Mouse (Mus musculus) right cerebral cortex, postnatal 14 days (tissue): Measurements from ENCODE around the gene Hist1h4a.
A peak's percentile ranks its signal among the peaks of the same experiment; 100 is the strongest.
"Not testable (repeated sequence)": the region's sequence is repeated elsewhere in the genome, so short reads cannot be mapped to it uniquely, and the experiment has no call there.

ENCODE experiments used
- DNase-seq: peaks from one replicate; pipeline ENCODE4 v3.0.0; 2022

The Hist1h4a gene

GRCm38 (mm10) chr13:23757921-23758320, 3.1 kb downstream of the Hist1h4a start:
- DNase-seq = no peak

GRCm38 (mm10) chr13:23757211-23757773, 3.7 kb downstream of the Hist1h4a start:
- DNase-seq = no peak

- peak; percentile 72 for DNase-seq
Observed at GRCm38 (mm10) chr13:23756790-23757189, 4.2 kb downstream of the Hist1h4a start, which contains the start of gene Hist1h4b. Hist1h4b (plus strand) TSS chr13:23757013.

GRCm38 (mm10) chr13:23755000-23755399, 6.0 kb downstream of the Hist1h4a start:
- DNase-seq = no peak

GRCm38 (mm10) chr13:23753314-23754078, 7.5 kb downstream of the Hist1h4a start:
- no peak for DNase-seq

GRCm38 (mm10) chr13:23752742-23753172, 8.3 kb downstream of the Hist1h4a start:
- no peak for DNase-seq

- DNase-seq = peak; percentile 96
Observed at GRCm38 (mm10) chr13:23752067-23752741, 8.8 kb downstream of the Hist1h4a start, which contains the start of gene Hist1h3b. Hist1h3b (plus strand) TSS chr13:23752267.

- DNase-seq = no peak
Observed at GRCm38 (mm10) chr13:23751478-23751956, 9.5 kb downstream of the Hist1h4a start.

GRCm38 (mm10) chr13:23750839-23751477, 10.1 kb downstream of the Hist1h4a start, which contains the start of gene Hist1h2ab:
Hist1h2ab (plus strand) TSS chr13:23751126.
- not testable (repeated sequence) for DNase-seq

GRCm38 (mm10) chr13:23749563-23750121, 11.4 kb downstream of the Hist1h4a start:
- no peak for DNase-seq

- DNase-seq = no peak
Observed at GRCm38 (mm10) chr13:23747892-23748288, 13.1 kb downstream of the Hist1h4a start.

- no peak for DNase-seq
Observed at GRCm38 (mm10) chr13:23747081-23747891, 13.7 kb downstream of the Hist1h4a start.

- peak; percentile 52 for DNase-seq
Observed at GRCm38 (mm10) chr13:23746201-23747080, 14.6 kb downstream of the Hist1h4a start, which contains the start of gene Hist1h2bb. Hist1h2bb (plus strand) TSS chr13:23746734.

- DNase-seq = peak; percentile 85
Observed at GRCm38 (mm10) chr13:23745381-23746161, 15.5 kb downstream of the Hist1h4a start, which contains the start of gene Hist1h3c. Hist1h3c (minus strand) TSS chr13:23745602.

GRCm38 (mm10) chr13:23744421-23745380, 16.3 kb downstream of the Hist1h4a start:
- no peak for DNase-seq

GRCm38 (mm10) chr13:23743963-23744362, 17.1 kb downstream of the Hist1h4a start:
- no peak for DNase-seq

- no peak for DNase-seq
Observed at GRCm38 (mm10) chr13:23743215-23743614, 17.8 kb downstream of the Hist1h4a start.

GRCm38 (mm10) chr13:23742007-23742406, 19.0 kb downstream of the Hist1h4a start:
- no peak for DNase-seq
